Mouse (Mus musculus): Measurements from ENCODE around the gene Tubb4a. TPM values are rescaled to one million over a fixed set of nuclear protein-coding genes. Genes with fewer than 3 reads are reported as not detected.

Gene Tubb4a
- polyA plus RNA-seq, 1 experiment from 2014 or later, result 9.4 TPM

DNA sequence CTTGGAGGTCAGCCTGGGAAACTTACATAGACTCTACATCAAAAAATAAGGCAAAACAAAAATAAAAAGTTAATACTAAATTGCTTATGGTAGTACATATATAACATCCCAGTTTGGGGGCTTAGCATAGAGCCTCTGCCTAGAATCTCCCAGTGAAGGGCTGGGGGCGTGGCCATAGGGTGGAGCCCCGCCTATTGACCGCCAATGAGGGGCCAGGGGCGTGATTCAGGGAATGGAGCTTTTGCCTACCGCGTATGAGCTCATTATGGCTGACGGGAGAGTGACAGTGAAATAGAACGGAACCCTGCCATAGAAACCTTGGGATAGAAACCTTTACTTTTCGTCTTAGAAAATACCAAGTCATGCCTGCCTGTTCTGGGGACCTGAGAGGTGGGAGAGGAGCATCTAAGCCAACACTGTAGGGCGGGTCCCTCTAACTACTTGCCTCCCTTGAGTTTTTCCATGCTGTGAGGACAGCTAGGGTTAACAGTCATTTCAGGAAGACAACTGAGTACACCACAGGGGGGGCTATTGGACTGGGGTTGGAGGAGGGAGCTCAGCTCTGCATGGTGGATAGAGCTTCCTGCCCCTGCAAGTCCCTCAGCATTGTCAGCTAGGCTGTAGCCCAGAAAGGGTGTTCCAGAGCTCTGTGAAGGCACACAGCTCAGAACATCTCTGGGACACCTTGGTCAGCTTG lies 12.2 kb upstream of the Tubb4a start:
- H3K27ac ChIP-seq (ENCODE audit: poor library complexity, severe bottlenecking), result no peak overlapping the region
- 0 out of 2 replicates have a peak, but pooled peaks have one; percentile 23 for ATAC-seq (ENCODE audit: insufficient number of reproducible peaks, low FRiP score)

DNA sequence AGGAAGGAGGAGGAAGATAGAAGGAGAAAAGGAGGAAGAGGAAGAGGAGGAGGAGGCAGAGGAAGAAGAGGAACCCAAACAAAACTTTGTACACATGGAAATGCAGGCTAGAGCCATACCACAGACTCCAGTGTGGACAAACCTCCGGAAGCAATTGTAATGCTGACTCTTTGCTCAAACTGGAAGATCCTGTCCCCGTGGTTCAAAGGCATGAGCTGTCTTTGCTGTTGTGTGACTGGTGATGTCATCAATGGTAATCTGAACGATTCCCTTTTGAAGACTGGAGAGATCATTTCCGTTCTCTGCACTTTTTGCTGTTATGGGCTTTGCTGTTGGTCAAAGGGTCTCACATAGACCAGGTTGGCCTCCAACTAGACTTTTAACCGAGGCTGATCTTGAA lies 10.7 kb upstream of the Tubb4a start:
- 73% methylated on average over 5 of the region's 5 CpGs for WGBS
- no peak overlapping the region for H3K9ac ChIP-seq
- no peak overlapping the region for H3K27ac ChIP-seq (ENCODE audit: poor library complexity, severe bottlenecking)
- no peaks in the 10 kb centered on the region for H3K9me3 ChIP-seq (replicated peaks)
- no peak overlapping the region for H3K4me3 ChIP-seq
- no peaks in the 10 kb centered on the region for H3K36me3 ChIP-seq
- H3K27me3 ChIP-seq (replicated peaks), result peaks cover 5% of the 10 kb centered on the region
- ATAC-seq (ENCODE audit: insufficient number of reproducible peaks, low FRiP score), result no peak
- H3K4me2 ChIP-seq, result no peak overlapping the region
- peaks cover 5% of the 10 kb centered on the region for H3K4me1 ChIP-seq (replicated peaks)

More for the DNA sequence above, 12.2 kb upstream of the Tubb4a start:
- WGBS, result 6% methylated on average over 10 of the region's 10 CpGs
- H3K9me3 ChIP-seq (replicated peaks), result no peaks in the 10 kb centered on the region
- H3K4me1 ChIP-seq (replicated peaks), result peaks cover 11% of the 10 kb centered on the region
- no peaks in the 10 kb centered on the region for H3K36me3 ChIP-seq
- H3K9ac ChIP-seq, result no peak overlapping the region
- no peak overlapping the region for H3K4me3 ChIP-seq
- H3K4me2 ChIP-seq, result peak overlapping the region; percentile 18; the same call in 1 of the 2 replicates
- peaks cover 5% of the 10 kb centered on the region for H3K27me3 ChIP-seq (replicated peaks)

DNA sequence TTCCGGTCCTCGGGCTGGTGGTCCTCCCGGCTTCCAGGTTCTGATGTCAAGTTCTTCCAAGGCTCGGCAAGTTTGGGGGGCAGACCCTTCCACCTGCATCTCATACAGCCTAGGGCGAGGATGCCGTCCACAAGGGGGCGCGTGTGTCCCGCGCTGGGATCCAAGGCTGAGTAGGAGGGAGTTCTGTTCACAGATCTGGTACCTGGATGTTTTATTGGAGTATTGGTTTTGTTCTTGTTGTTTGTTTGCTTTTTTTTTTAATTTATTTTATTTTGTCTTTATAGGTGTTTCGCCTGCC lies 9.0 kb upstream of the Tubb4a start:
- Histone ChIP-seq H3K36me3 (no peaks in the 10 kb centered on the region), H3K4me1 (replicated peaks) (peaks cover 5% of the 10 kb centered on the region), H3K27me3 (replicated peaks) (peaks cover 5% of the 10 kb centered on the region), H3K9me3 (replicated peaks) (no peaks in the 10 kb centered on the region), H3K4me2 (peak overlapping the region; percentile 56), H3K27ac (ENCODE audit: poor library complexity, severe bottlenecking) (no peak overlapping the region), H3K9ac (no peak overlapping the region), H3K4me3 (peak overlapping the region; percentile 24)
- peak; percentile 74 for ATAC-seq (ENCODE audit: insufficient number of reproducible peaks, low FRiP score)
- under 1% methylated on average over 11 of the region's 11 CpGs for WGBS

DNA sequence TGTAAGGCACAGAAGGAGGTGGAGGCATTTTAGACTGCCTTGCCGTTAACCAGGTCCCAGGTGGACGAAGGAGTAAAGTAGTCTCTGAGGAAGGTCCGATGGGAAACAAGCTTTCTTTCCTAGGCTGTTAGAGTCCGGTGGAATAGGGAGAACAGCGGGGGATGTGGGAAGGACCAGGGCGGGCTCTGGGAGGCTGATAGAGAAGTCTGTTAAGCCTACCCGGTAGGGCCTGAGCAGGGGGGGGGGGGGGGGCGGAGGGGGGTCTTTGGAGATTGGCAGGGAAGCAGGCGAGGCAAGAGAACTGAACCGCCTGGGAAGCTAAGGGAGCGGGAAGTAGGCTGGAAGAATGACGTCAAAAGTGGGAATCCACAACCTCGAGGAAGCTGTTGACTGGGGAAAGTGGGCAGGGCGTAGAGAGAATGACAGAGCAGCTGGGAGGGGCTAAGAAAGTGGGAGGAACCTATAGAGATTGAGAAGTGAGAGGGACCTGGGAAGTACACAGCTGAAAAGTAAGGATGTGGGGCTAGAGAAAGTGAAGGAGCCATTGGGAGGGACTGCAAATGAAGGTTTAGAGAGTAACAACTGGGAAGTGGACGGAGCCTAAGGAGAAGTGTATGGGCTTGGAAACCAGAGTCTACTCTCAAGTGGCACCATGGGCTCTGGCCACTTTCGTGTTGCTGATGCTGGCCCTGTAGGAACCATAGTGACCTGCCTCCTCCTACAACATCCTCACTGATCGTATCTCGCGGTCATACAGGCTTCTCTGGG lies 8.5 kb upstream of the Tubb4a start:
- ATAC-seq (ENCODE audit: insufficient number of reproducible peaks, low FRiP score), result peak; percentile 72
- H3K4me2 ChIP-seq, result peak overlapping the region; percentile 56
- peak overlapping the region; percentile 24 for H3K4me3 ChIP-seq
- peaks cover 5% of the 10 kb centered on the region for H3K4me1 ChIP-seq (replicated peaks)
- H3K9ac ChIP-seq, result peak overlapping the region; percentile 32; the same call in 1 of the 2 replicates
- H3K9me3 ChIP-seq (replicated peaks), result no peaks in the 10 kb centered on the region
- H3K27me3 ChIP-seq (replicated peaks), result peaks cover 5% of the 10 kb centered on the region
- WGBS, result 3% methylated on average over 18 of the region's 19 CpGs
- no peak overlapping the region for H3K27ac ChIP-seq (ENCODE audit: poor library complexity, severe bottlenecking)
- H3K36me3 ChIP-seq, result no peaks in the 10 kb centered on the region

DNA sequence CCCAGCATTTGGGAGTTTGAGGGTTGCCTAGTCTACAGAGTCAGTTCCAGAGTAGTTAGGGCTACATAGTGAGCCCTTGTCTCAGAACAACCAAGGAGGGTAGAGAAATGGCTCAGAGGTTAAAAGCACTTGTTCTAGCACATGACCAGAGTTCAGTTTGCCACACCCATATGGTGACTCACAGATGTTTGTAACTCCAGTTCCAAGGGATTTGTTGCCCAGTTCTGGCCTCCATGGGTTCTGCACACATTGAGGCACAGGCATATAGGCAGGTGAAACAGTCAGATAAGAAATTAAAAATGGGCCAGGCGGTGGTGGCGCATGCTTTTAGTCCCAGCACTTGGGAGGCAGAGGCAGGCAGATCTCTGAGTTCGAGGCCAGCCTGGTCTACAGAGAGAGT lies 6.6 kb upstream of the Tubb4a start:
- peaks cover 5% of the 10 kb centered on the region for H3K4me1 ChIP-seq (replicated peaks)
- H3K4me2 ChIP-seq, result no peak overlapping the region
- H3K9me3 ChIP-seq (replicated peaks), result no peaks in the 10 kb centered on the region
- H3K36me3 ChIP-seq, result no peaks in the 10 kb centered on the region
- peaks cover 17% of the 10 kb centered on the region for H3K27me3 ChIP-seq (replicated peaks)
- no peak overlapping the region for H3K9ac ChIP-seq
- no peak for ATAC-seq (ENCODE audit: insufficient number of reproducible peaks, low FRiP score)
- WGBS, result 95% methylated on average over 3 of the region's 3 CpGs
- no peak overlapping the region for H3K27ac ChIP-seq (ENCODE audit: poor library complexity, severe bottlenecking)
- no peak overlapping the region for H3K4me3 ChIP-seq

DNA sequence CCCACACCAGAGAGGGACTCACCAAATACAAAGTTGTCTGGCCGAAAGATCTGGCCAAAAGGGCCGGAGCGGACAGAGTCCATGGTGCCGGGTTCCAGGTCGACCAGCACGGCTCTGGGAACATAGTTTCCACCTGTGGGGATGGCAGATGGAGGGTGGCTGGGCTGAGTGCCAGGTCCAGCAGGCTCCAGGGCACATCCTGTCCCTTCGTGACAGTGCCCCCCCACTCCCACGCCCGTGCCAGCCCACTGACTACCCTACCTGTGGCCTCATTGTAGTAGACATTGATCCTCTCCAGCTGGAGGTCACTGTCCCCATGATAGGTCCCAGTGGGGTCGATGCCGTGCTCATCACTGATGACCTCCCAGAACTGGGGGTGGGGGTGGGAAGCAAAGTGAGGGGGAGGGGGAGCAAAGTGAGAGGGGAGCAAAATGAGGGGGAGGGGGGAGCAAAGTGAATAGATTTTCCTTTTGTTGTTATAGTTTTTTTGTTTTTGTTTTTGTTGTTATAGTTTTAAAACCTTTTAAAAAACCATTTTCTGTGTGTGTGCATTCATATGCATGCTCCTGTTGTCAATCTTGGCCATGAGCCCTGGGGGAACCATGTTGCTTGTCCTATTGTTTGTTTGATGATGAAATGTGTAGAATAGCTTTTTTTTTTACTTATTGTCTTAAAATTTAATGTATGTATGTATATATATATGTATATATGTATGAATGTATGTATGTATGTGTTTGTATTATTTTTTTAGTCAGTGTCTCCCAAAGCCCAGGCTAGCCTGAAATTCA lies 1.4 kb downstream of the Tubb4a start:
- Histone ChIP-seq H3K27me3 (replicated peaks) (peaks cover 42% of the 10 kb centered on the region), H3K27ac (ENCODE audit: poor library complexity, severe bottlenecking) (no peak overlapping the region), H3K4me2 (no peak overlapping the region), H3K9ac (no peak overlapping the region), H3K4me3 (no peak overlapping the region), H3K36me3 (no peaks in the 10 kb centered on the region), H3K4me1 (replicated peaks) (peaks cover 8% of the 10 kb centered on the region), H3K9me3 (replicated peaks) (no peaks in the 10 kb centered on the region)
- WGBS, result 81% methylated on average over 11 of the region's 11 CpGs
- ATAC-seq (ENCODE audit: insufficient number of reproducible peaks, low FRiP score), result no peak

DNA sequence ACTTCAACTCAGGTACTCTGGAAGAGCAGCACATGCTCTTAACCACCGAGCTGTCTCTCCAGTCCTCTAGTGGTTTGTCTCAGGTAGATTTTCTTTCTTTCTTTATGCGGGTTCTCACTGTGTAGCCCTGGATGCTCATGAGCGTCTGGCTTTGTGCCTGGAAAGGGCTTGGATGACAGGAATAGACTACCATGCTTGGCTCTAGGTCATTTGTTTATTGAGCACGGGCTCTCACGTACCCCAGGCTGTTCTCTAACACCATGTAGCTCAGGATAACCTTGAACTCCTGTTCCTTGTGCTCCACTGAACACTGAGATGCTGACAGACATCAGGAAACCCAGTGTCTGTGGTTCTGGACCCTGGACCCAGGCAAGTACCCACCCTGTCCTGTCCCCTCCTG lies 5.1 kb downstream of the Tubb4a start:
- Histone ChIP-seq H3K27ac (ENCODE audit: poor library complexity, severe bottlenecking) (no peak overlapping the region), H3K4me2 (no peak overlapping the region), H3K9ac (no peak overlapping the region), H3K27me3 (replicated peaks) (peaks cover 14% of the 10 kb centered on the region), H3K36me3 (no peaks in the 10 kb centered on the region), H3K4me3 (no peak overlapping the region), H3K4me1 (replicated peaks) (peaks cover 15% of the 10 kb centered on the region), H3K9me3 (replicated peaks) (no peaks in the 10 kb centered on the region)
- WGBS, result 84% methylated on average over 5 of the region's 5 CpGs
- ATAC-seq (ENCODE audit: insufficient number of reproducible peaks, low FRiP score), result no peak

DNA sequence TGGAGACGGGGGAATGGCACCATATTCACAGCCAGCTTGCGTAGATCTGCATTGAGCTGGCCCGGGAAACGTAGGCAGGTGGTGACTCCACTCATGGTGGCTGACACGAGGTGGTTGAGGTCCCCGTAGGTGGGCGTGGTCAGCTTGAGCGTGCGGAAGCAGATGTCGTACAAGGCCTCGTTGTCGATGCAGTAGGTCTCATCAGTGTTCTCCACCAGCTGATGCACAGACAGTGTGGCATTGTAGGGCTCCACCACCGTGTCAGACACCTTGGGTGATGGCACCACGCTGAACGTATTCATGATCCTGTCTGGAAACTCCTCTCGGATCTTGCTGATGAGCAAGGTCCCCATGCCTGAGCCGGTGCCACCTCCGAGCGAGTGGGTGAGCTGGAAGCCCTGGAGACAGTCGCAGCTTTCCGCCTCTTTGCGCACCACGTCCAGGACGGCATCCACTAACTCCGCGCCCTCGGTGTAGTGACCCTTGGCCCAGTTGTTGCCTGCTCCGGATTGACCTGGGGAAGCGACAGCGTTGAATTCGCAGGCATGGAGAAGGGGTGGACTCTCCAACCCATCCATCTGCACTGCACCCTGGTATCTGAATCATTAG lies 6.2 kb downstream of the Tubb4a start:
- Histone ChIP-seq H3K27ac (ENCODE audit: poor library complexity, severe bottlenecking) (no peak overlapping the region), H3K4me2 (no peak overlapping the region), H3K27me3 (replicated peaks) (peaks cover 9% of the 10 kb centered on the region), H3K9me3 (replicated peaks) (no peaks in the 10 kb centered on the region), H3K9ac (no peak overlapping the region), H3K36me3 (no peaks in the 10 kb centered on the region), H3K4me3 (no peak overlapping the region), H3K4me1 (replicated peaks) (peaks cover 6% of the 10 kb centered on the region; the same call in 1 of the 2 replicates)
- WGBS, result 91% methylated on average over 31 of the region's 31 CpGs
- ATAC-seq (ENCODE audit: insufficient number of reproducible peaks, low FRiP score), result no peak

DNA sequence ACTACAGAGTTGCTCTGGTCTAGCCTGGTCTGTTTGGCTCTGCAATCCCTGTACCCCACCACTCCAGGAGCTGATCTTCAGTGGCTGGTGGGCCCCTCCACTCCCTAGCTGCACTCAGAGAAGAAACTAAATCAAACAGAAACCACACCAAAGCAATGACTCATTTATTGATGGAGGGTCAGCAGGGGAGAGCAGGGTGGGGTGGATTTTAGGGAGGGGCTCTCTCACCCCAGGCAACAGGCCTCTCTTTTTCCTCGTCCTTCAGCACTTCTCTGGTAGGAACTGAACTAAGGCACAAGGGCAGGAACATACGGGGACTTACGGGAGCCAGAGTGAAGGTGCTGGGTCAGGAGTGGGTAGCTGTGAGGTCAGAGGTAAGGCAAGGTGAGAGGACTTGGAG lies 7.7 kb downstream of the Tubb4a start:
- H3K4me2 ChIP-seq, result no peak overlapping the region
- no peak overlapping the region for H3K9ac ChIP-seq
- H3K4me3 ChIP-seq, result no peak overlapping the region
- no peak overlapping the region for H3K27ac ChIP-seq (ENCODE audit: poor library complexity, severe bottlenecking)
- H3K4me1 ChIP-seq (replicated peaks), result peaks cover 6% of the 10 kb centered on the region; the same call in 1 of the 2 replicates
- 61% methylated on average over 3 of the region's 3 CpGs for WGBS
- no peaks in the 10 kb centered on the region for H3K9me3 ChIP-seq (replicated peaks)
- no peaks in the 10 kb centered on the region for H3K36me3 ChIP-seq
- ATAC-seq (ENCODE audit: insufficient number of reproducible peaks, low FRiP score), result no peak
- H3K27me3 ChIP-seq (replicated peaks), result 0 out of 2 replicates have a peak, but pooled peaks cover 5% of the 10 kb centered on the region

DNA sequence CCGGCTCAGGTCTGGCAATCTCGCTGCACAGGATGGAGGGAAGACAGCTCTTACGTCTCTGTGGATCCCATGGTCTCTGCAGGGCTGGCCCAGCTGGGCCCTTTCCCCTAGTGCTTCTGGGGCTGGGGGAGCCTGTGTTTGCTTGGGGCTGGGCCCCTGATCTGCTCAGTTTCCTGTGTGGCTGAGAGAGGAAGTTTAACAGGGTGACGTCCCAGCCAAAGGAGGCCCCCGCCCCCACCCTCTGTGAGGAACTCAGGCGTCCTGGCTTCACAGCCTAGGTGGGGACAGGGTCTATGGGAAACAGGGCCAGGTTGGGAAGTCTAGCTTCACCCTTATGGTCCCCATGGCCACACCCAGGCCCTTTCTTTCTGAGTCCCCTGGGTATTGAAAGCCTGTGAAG lies 9.2 kb downstream of the Tubb4a start, which contains the start of gene Dennd1c:
Gene Dennd1c (minus strand): TSS at position 179 of the 400 bp plus-strand sequence.
- H3K4me3 ChIP-seq, result no peak within 1 kb of the TSS
- peaks cover 6% of the 10 kb centered on the region; the same call in 1 of the 2 replicates for H3K4me1 ChIP-seq (replicated peaks)
- peaks cover 15% of the 10 kb centered on the region; the same call in 1 of the 2 replicates for H3K27me3 ChIP-seq (replicated peaks)
- H3K9me3 ChIP-seq (replicated peaks), result no peaks in the 10 kb centered on the region
- H3K36me3 ChIP-seq, result no peaks in the 10 kb centered on the region
- ATAC-seq (ENCODE audit: insufficient number of reproducible peaks, low FRiP score), result peak; percentile 56
- no peak within 1 kb of the TSS for H3K27ac ChIP-seq (ENCODE audit: poor library complexity, severe bottlenecking)
- no peak within 1 kb of the TSS for H3K9ac ChIP-seq
- 28% methylated on average over 6 of the region's 6 CpGs for WGBS
- peak within 1 kb of the TSS; percentile 13; the same call in 1 of the 2 replicates for H3K4me2 ChIP-seq

All from heart, embryonic 12.5 days (tissue).